Comparison of ENCODE assay signal across 8 mouse cellular contexts in the genomic region with DNA sequence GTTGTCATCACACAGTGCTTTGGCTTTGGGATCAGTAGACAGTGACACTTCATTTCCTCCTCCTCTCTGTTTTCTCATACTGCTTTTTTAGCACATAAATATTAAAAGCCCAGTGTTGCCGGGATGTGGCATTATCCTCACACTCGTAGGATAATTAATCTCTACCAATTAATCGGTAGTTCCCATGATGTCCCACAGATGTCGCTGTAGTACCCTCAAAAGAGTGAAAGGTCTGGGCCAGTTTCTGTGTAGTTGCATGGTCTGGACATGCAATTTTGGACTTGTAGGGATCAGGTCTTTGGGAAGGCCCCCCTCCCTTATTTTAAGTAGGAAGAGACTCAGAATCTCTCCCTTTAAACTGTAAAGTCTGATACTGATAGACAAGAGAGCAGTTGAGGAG. TPM values are rescaled to one million over a fixed set of nuclear protein-coding genes. Genes with fewer than 3 reads are reported as not detected.
DNase-seq lines count a peak whose midpoint lies in the region; ATAC-seq and TF ChIP-seq lines count a peak whose summit lies in the region.
"Had no signal": no experiment of that assay in that cellular context is flagged by ENCODE, and none has a peak within 500 bp of the region (broad histone marks: within the 10 kb centered on the region; RNA-seq: fewer than 3 reads in every experiment).

No protein-coding gene starts in this region.

- no peak overlapping the region for H3K9ac ChIP-seq in kidney, embryonic 14.5 days (ENCODE audit: low read depth, low read length)
- H3K9ac ChIP-seq: neural tube, embryonic 13.5 days had no signal

- DNase-seq in kidney, adult 2 months = peak; percentile 53
- DNase-seq in thymus, postnatal 25 days = peak; percentile 9
- no peak for DNase-seq in thymus, postnatal 36 days
- DNase-seq in embryo, embryonic 10.5 days (ENCODE audit: low spot score) = peak; percentile 72
- DNase-seq in retina, postnatal 1 day = peak; percentile 72
- DNase-seq in left cerebral cortex, postnatal 10 days (ENCODE audit: extremely low spot score in 1 of 2, low spot score in 2 of 2) = no peak

- TF ChIP-seq POLR2A in kidney, adult 2 months (IDR thresholded peaks at IDR 0.05; ENCODE audit: low read depth, low read length) = no peak

- H3K27me3 ChIP-seq in kidney, adult 2 months (replicated peaks; ENCODE audit: control insufficient read depth, insufficient read depth, low read length) = no peaks in the 10 kb centered on the region
- H3K27me3 ChIP-seq in kidney, embryonic 14.5 days (ENCODE audit: control insufficient read depth, insufficient read depth, low read length) = no peaks in the 10 kb centered on the region
- H3K27me3 ChIP-seq: neural tube, embryonic 13.5 days had no signal

- no peaks in the 10 kb centered on the region for H3K9me3 ChIP-seq in kidney, embryonic 14.5 days (ENCODE audit: control insufficient read depth, low read length)
- H3K9me3 ChIP-seq: neural tube, embryonic 13.5 days had no signal

- 29% methylated on average over 4 of the region's 4 CpGs for WGBS in kidney, adult 2 months
- WGBS in kidney, embryonic 14.5 days = 36% methylated on average over 4 of the region's 4 CpGs

- H3K4me3 ChIP-seq in kidney, adult 2 months (ENCODE audit: insufficient read depth, low read depth, low read length) = no peak overlapping the region
- H3K4me3 ChIP-seq in kidney, embryonic 14.5 days (ENCODE audit: low read length) = no peak overlapping the region
- H3K4me3 ChIP-seq: neural tube, embryonic 13.5 days had no signal

- ATAC-seq in kidney, embryonic 14.5 days (ENCODE audit: low FRiP score, low TSS enrichment) = no peak

- TF ChIP-seq CTCF in kidney, adult 2 months (conservative IDR thresholded peaks at IDR 0.05; ENCODE audit: insufficient read depth, insufficient read length, low read depth, low read length) = peak; percentile 26

- no peak overlapping the region for H3K27ac ChIP-seq in kidney, adult 2 months (ENCODE audit: insufficient read depth, low read depth, low read length)
- no peak overlapping the region for H3K27ac ChIP-seq in kidney, embryonic 14.5 days (ENCODE audit: low read depth, low read length)
- H3K27ac ChIP-seq: neural tube, embryonic 13.5 days had no signal

- H3K4me1 ChIP-seq in kidney, adult 2 months (ENCODE audit: control insufficient read depth, insufficient read depth, low read length) = no peaks in the 10 kb centered on the region
- no peaks in the 10 kb centered on the region for H3K4me1 ChIP-seq in kidney, embryonic 14.5 days (ENCODE audit: control insufficient read depth, insufficient read depth, low read length)
- H3K4me1 ChIP-seq: neural tube, embryonic 13.5 days had no signal

- intact Hi-C loops in left cerebral cortex, postnatal 10 days (cut with DNase I) = loop anchor here (10.0 kb wide), 1 partner anchor 474 kb away; no protein-coding TSS in a partner anchor

- H3K4me2 ChIP-seq in kidney, embryonic 14.5 days (replicated peaks; ENCODE audit: low read depth, low read length) = no peak overlapping the region
- H3K4me2 ChIP-seq: neural tube, embryonic 13.5 days had no signal

- H3K36me3 ChIP-seq in kidney, adult 2 months (ENCODE audit: control insufficient read depth, insufficient read depth, low read length) = peaks cover 5% of the 10 kb centered on the region
- peaks cover 80% of the 10 kb centered on the region for H3K36me3 ChIP-seq in kidney, embryonic 14.5 days (ENCODE audit: control insufficient read depth, insufficient read depth, low read length)

RNA-seq across cellular contexts. Expression of gene Spaca9, which starts 18.8 kb away (rescaled TPM):
- 1.4 and 1.5 TPM in 2 replicates for polyA plus RNA-seq in kidney, adult 2 months (2012; rRNA removed)
- polyA plus RNA-seq in kidney, embryonic 14.5 days (2014; fragmentation: Nextera tagmentation; extraction: Ambion mirVana) = 4.0 and 4.9 TPM in 2 replicates
- under 1 TPM in 1 of 2 experiments, not detected in 1; 0.60 TPM for total RNA-seq in left cerebral cortex, postnatal 10 days (2021)

RNA-seq across cellular contexts. Expression of gene Ak8, which starts 19.3 kb away (rescaled TPM):
- 0.34 and 0.36 TPM in 2 replicates for polyA plus RNA-seq in kidney, adult 2 months (2012; rRNA removed)
- polyA plus RNA-seq in kidney, embryonic 14.5 days (2014; fragmentation: Nextera tagmentation; extraction: Ambion mirVana) = 0.84 and 0.97 TPM in 2 replicates
- 1 to 10 TPM; 1.2 to 2.0 TPM for total RNA-seq in left cerebral cortex, postnatal 10 days (2021)

RNA-seq across cellular contexts. Expression of gene Tsc1, which starts 39.7 kb away (rescaled TPM):
- 17.5 and 21.4 TPM in 2 replicates for polyA plus RNA-seq in kidney, adult 2 months (2012; rRNA removed)
- polyA plus RNA-seq in kidney, embryonic 14.5 days (2014; fragmentation: Nextera tagmentation; extraction: Ambion mirVana) = 14.8 and 22.2 TPM in 2 replicates
- total RNA-seq in left cerebral cortex, postnatal 10 days (2021) = 10 to 100 TPM; 42.4 to 43.0 TPM

RNA-seq across cellular contexts. Expression of gene Gfi1b, which starts 58.9 kb away (rescaled TPM):
- polyA plus RNA-seq in kidney, adult 2 months (2012; rRNA removed) = 0.06 and 0.30 TPM in 2 replicates
- 0.45 and 0.49 TPM in 2 replicates for polyA plus RNA-seq in kidney, embryonic 14.5 days (2014; fragmentation: Nextera tagmentation; extraction: Ambion mirVana)
- total RNA-seq in left cerebral cortex, postnatal 10 days (2021) = not detected

Comparison
In these comparisons a context has a peak if more than half of its experiments do, and no peak if none do; other contexts are left out.
1. DNase-seq: peak in kidney, adult 2 months (single experiment), thymus, postnatal 25 days (single experiment), embryo, embryonic 10.5 days (single experiment) and retina, postnatal 1 day (single experiment); none in thymus, postnatal 36 days (0 of 2) and left cerebral cortex, postnatal 10 days (0 of 2).